Mouse (Mus musculus): ENCODE measurements around the gene Pink1.

DNA sequence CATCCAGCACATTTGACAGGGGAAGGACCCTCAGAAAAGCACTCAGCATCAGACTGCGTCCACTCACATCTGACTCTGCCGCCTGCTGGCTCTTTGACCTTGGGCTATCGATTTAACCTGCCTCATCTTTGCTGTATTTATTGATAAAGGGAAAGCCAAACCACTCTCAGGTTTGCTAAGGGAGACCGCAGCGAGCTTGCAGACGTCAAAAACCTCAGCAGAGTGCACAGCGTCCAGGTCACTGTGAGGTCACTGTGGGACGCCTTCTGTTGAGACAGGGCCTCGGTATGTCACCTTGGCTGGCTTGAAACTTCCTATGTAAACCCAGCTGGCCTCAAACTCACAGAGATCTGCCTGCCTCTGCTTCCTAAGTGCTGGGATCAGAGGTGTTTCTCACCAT lies 11.2 kb upstream of the Pink1 start:
- TF ChIP-seq ZC3H11A (IDR thresholded peaks at IDR 0.05; ENCODE audit: borderline replicate concordance, low read depth, low read length) (no peak), HCFC1 (IDR thresholded peaks at IDR 0.05; ENCODE audit: borderline replicate concordance, insufficient read depth, low read length) (no peak), ZNF384 (IDR thresholded peaks at IDR 0.05; ENCODE audit: low read depth, low read length) (no peak), MAFK (IDR thresholded peaks at IDR 0.05; ENCODE audit: insufficient read depth, low read depth, low read length) (no peak), CHD2 (IDR thresholded peaks at IDR 0.05; ENCODE audit: low read depth, low read length) (no peak)

All from ES-E14 (cell line).